Mouse (Mus musculus) adrenal gland, adult 18-20 months (tissue): ENCODE data around the gene Rasl11b. TPM values are rescaled to one million over a fixed set of nuclear protein-coding genes. Genes with fewer than 3 reads are reported as not detected.

Experiments
- DNase-seq, 2 experiments: peaks; one replicate each; pipeline ENCODE4 v3.0.0; 2021 to 2022; ENCODE audit warnings: low spot score in 2 of 2
- total RNA-seq, 2 experiments: library from RNA; stranded (reverse); gene quantifications; 1 replicate in 1 of 2; 2 replicates in 1 of 2; pipeline ENCODE4 v1.2.3; 2021

The Rasl11b gene
- total RNA-seq, 2 experiments from 2014 or later, result 20.2 to 23.0 TPM

- no peak for DNase-seq
Measured at GRCm38 (mm10) chr5:74246971-74247370, 51.9 kb downstream of the Rasl11b start.

Other genes with a start within 250 kb of the Rasl11b start
- gene Usp46, start 126.9 kb upstream of the Rasl11b start, total RNA-seq, result 10 to 100 TPM; 25.8 to 26.9 TPM